Mouse (Mus musculus): ENCODE measurements around the gene Amy2a2.
"Not testable (repeated sequence)": the region's sequence is repeated elsewhere in the genome, so short reads cannot be mapped to it uniquely, and the experiment has no call there.

Gene Amy2a2

DNA sequence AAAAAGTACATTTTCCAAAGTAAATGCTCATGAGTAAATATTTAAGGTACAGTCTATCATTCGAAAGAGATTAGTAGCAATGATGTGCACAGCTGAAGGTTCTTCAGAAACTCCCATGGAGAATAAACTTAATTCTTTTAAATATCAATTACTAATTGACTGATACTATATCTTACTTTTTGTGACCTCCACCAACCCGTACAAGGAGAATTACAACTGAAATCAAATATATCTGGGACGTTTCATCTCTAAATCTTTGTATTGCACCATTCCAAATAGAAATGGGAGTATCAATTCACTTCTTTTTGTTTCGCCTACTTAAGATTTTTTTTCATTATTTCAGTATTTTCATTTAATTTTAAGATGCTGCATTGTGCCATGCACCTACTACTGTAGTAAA is at the start of gene Amy2a2:
Gene Amy2a2, minus strand, starts transcription at position 101 of the 400 bp plus-strand sequence.
- DNase-seq: not testable (repeated sequence)

DNA sequence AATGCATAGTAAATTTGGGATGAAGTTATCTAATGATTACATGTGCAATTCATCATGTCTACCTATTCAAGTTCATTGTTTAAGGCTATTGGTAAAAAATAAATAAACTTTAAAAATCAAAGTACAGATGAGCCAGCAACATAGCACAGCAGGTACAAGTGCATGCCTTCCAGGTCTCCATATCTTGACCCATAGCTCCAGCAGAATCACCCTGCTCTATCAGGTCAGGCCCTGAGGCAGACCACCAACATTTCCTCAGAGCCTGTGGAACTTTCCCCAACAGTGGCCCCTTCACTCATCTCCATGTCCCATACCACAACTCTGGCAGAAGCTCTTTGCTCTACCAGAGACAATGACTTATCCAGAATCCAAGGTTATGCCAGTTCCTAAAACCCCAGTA is 11.0 kb downstream of the Amy2a2 start:
- not testable (repeated sequence) for DNase-seq

DNA sequence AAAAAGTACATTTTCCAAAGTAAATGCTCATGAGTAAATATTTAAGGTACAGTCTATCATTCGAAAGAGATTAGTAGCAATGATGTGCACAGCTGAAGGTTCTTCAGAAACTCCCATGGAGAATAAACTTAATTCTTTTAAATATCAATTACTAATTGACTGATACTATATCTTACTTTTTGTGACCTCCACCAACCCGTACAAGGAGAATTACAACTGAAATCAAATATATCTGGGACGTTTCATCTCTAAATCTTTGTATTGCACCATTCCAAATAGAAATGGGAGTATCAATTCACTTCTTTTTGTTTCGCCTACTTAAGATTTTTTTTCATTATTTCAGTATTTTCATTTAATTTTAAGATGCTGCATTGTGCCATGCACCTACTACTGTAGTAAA is 32.5 kb downstream of the Amy2a2 start, which contains the start of gene Amy2a3:
Gene Amy2a3, minus strand, starts transcription at position 101 of the 400 bp plus-strand sequence.
- DNase-seq: not testable (repeated sequence)

DNA sequence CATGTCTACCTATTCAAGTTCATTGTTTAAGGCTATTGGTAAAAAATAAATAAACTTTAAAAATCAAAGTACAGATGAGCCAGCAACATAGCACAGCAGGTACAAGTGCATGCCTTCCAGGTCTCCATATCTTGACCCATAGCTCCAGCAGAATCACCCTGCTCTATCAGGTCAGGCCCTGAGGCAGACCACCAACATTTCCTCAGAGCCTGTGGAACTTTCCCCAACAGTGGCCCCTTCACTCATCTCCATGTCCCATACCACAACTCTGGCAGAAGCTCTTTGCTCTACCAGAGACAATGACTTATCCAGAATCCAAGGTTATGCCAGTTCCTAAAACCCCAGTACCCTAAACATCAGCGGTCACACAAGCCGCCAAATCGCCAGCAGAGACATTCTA is 43.5 kb downstream of the Amy2a2 start:
- not testable (repeated sequence) for DNase-seq
